Mouse (Mus musculus) midbrain, embryonic 11.5 days (tissue): ENCODE measurements around the gene Alg14. TPM values are rescaled to one million over a fixed set of nuclear protein-coding genes. Genes with fewer than 3 reads are reported as not detected.

Experiments
- ATAC-seq: fragments of 200-750 bp; cut with Nextera tagmentation; 2 replicates; pipeline ENCODE4 v1.8.0; 2017; ENCODE audit warnings: moderate TSS enrichment, moderate library complexity; ENCODE audit not compliant: low FRiP score
- DNase-seq: peaks from one replicate; pipeline ENCODE4 v3.0.0; 2015; ENCODE audit warnings: low spot score; ENCODE audit errors: missing footprints
- H3K27ac ChIP-seq: fragments of 300-500 bp; sonication (generic); 2 replicates; pipeline ENCODE4 v1.5.1; 2014; ENCODE audit warnings: low read depth, low read length
- H3K27me3 ChIP-seq: fragments of 300-500 bp; sonication (generic); 2 replicates; pipeline ENCODE4 v1.6.1; 2014; ENCODE audit warnings: mild to moderate bottlenecking, low read length, moderate library complexity, mixed read lengths; ENCODE audit not compliant: control insufficient read depth, insufficient read depth
- H3K36me3 ChIP-seq: fragments of 300-500 bp; sonication (generic); 2 replicates; pipeline ENCODE4 v1.6.1; 2014; ENCODE audit warnings: mild to moderate bottlenecking, low read length, moderate library complexity, mixed read lengths; ENCODE audit not compliant: control insufficient read depth, insufficient read depth
- H3K4me1 ChIP-seq: fragments of 300-500 bp; sonication (generic); 2 replicates; pipeline ENCODE4 v1.6.1; 2014; ENCODE audit warnings: low read length; ENCODE audit not compliant: control insufficient read depth, insufficient read depth
- H3K4me2 ChIP-seq: fragments of 300-500 bp; sonication (generic); 2 replicates; pipeline ENCODE4 v1.6.1; 2014; ENCODE audit warnings: mild to moderate bottlenecking, moderate library complexity
- H3K4me3 ChIP-seq: fragments of 300-500 bp; sonication (generic); 2 replicates; pipeline ENCODE4 v1.5.1; 2014; ENCODE audit warnings: low read depth, low read length
- H3K9ac ChIP-seq: fragments of 300-500 bp; sonication (generic); 2 replicates; pipeline ENCODE4 v1.6.1; 2014; ENCODE audit warnings: low read length
- H3K9me3 ChIP-seq: fragments of 300-500 bp; sonication (generic); 2 replicates; pipeline ENCODE4 v1.6.1; 2016; ENCODE audit warnings: low read length; ENCODE audit not compliant: control insufficient read depth
- WGBS: fragments of 180-500 bp; shearing (Covaris S2); extraction: QIAGEN DNeasy Blood & Tissue Kit; methylation state at CpG from one replicate; pipeline ENCODE4 v1.1.7; 2014; 5-methylcytosine and 5-hydroxymethylcytosine counted together
- polyA plus RNA-seq: library from polyadenylated mRNA; unstranded; fragments of >200 nt; fragmentation: Nextera tagmentation; extraction: Ambion mirVana; gene quantifications from 2 replicates; pipeline ENCODE4 v1.2.1, GENCODE M21; 2014

Alg14 gene
- polyA plus RNA-seq, 1 experiment from 2014 or later = 38.0 TPM

DNA sequence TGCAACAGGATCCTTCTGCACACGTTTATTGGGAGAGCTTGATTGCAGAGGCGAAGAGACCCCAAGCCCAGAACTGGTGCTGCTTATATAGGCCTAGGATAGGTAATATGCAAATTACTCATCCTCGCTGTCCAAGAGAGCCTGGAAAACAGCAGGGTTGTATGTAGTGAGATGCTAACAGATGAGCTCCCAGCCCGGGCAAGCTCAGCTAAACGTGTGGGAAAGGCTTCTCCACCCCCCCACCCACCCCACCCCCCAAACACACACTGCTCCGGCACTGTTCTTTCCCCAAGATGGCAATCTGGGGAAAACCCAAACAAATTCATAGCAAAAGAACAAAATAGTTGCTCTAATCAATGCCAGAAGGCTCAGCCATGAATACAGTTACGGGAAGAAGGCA, 105.0 kb downstream of the Alg14 start:
- Histone ChIP-seq H3K9ac (no peak overlapping the region), H3K4me2 (no peak overlapping the region), H3K4me1 (no peaks in the 10 kb centered on the region), H3K27ac (no peak overlapping the region), H3K4me3 (no peak overlapping the region), H3K9me3 (no peaks in the 10 kb centered on the region), H3K27me3 (no peaks in the 10 kb centered on the region), H3K36me3 (no peaks in the 10 kb centered on the region)
- DNase-seq = no peak
- no peak for ATAC-seq
- WGBS = 80% methylated on average over 7 of the region's 7 CpGs

DNA sequence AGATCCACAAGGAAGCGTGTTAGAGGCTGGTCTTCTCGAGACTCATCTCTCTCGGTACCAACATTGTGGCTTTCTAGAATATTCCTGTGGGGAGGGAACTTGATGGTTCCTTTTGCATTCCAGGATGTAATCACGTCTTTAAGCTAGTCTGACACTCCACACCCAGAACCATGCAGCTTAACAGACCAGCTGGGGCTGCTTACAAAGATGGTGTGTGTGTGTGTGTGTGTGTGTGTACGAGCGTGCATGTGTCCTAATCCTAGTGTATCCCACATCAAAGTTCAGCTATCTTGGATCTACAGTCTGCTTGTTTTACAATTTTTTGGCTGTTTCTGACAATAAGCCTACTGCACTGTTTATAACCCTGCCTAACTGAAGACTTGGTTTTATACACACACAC, 105.4 kb downstream of the Alg14 start:
- ATAC-seq (no peak), DNase-seq (no peak)
- H3K4me1 ChIP-seq = no peaks in the 10 kb centered on the region
- no peaks in the 10 kb centered on the region for H3K9me3 ChIP-seq
- no peaks in the 10 kb centered on the region for H3K27me3 ChIP-seq
- no peak overlapping the region for H3K9ac ChIP-seq
- no peak overlapping the region for H3K4me2 ChIP-seq
- no peak overlapping the region for H3K4me3 ChIP-seq
- no peak overlapping the region for H3K27ac ChIP-seq
- WGBS = 78% methylated on average over 6 of the region's 6 CpGs
- no peaks in the 10 kb centered on the region for H3K36me3 ChIP-seq

DNA sequence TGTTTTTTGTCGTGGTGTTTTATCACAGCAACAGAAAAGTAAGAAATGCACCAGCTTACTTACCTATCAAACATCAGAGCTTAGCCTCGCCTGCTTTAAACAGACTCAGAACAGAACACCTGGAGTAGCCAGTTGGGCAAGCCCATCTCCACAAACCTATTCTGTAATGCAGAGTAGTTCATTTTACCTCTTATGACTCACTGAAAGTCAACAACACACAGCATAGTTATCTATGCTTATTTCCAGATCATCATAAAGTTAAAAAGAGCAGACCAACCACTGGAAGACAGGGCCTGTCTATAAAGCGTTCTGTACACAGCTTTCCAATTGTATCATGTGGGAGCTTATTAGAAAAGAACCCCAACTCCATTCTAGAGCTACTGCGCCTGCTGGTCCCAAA, 109.8 kb downstream of the Alg14 start:
- Histone ChIP-seq H3K27me3 (no peaks in the 10 kb centered on the region), H3K9ac (no peak overlapping the region), H3K4me1 (no peaks in the 10 kb centered on the region), H3K36me3 (no peaks in the 10 kb centered on the region), H3K9me3 (no peaks in the 10 kb centered on the region), H3K4me2 (no peak overlapping the region), H3K27ac (no peak overlapping the region), H3K4me3 (no peak overlapping the region)
- no peak for ATAC-seq
- DNase-seq = no peak
- WGBS = 84% methylated on average over 4 of the region's 4 CpGs

DNA sequence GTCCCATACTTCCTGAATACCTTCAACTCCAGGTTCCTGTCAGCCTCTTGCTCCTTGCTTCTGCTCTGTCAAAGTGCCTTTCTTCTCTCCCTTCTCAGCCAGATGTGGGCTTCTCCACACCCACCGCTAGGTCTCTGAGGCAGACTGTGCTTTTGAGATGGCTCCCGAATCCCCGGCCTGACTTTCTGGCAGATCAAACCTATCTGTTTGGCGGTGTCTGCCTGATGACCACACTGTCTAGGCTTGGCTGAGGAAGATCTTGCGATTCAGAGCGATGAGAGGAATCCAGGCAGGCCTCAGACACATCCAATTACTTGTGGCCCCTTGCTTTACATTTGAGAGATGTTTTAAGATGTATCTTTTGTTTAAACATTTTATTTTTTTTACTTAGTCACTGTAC, 110.5 kb downstream of the Alg14 start:
- Histone ChIP-seq H3K36me3 (no peaks in the 10 kb centered on the region), H3K9ac (no peak overlapping the region), H3K27ac (no peak overlapping the region), H3K4me3 (no peak overlapping the region), H3K4me1 (no peaks in the 10 kb centered on the region), H3K4me2 (no peak overlapping the region), H3K27me3 (no peaks in the 10 kb centered on the region), H3K9me3 (no peaks in the 10 kb centered on the region)
- ATAC-seq (no peak), DNase-seq (no peak)
- 93% methylated on average over 6 of the region's 6 CpGs for WGBS

DNA sequence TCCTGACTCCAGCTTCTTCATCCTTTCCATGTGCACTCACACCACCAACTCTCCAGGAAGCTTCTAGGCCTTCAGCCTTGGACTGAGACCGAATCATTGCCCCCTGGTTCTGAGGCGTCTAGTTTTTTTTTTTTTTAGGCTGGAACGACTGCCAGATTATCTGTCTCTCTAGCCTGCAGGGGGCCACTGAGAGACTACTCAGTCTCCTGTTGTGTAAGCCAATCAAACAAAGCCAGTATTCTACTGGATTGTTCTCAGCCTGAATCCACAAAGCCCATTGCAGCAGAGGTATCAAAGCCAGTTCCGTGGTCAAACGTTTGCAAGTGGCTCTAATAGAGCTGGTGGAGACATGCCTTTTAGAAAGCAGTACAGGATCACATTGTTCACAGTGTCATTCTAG, 111.9 kb downstream of the Alg14 start:
- H3K4me2 ChIP-seq = no peak overlapping the region
- H3K4me3 ChIP-seq = no peak overlapping the region
- no peaks in the 10 kb centered on the region for H3K27me3 ChIP-seq
- no peaks in the 10 kb centered on the region; the same call in 1 of the 2 replicates for H3K36me3 ChIP-seq
- ATAC-seq (no peak), DNase-seq (no peak)
- H3K9ac ChIP-seq = no peak overlapping the region
- H3K9me3 ChIP-seq = no peaks in the 10 kb centered on the region
- H3K27ac ChIP-seq = no peak overlapping the region
- 18% methylated on average over 5 of the region's 5 CpGs for WGBS
- no peaks in the 10 kb centered on the region for H3K4me1 ChIP-seq

DNA sequence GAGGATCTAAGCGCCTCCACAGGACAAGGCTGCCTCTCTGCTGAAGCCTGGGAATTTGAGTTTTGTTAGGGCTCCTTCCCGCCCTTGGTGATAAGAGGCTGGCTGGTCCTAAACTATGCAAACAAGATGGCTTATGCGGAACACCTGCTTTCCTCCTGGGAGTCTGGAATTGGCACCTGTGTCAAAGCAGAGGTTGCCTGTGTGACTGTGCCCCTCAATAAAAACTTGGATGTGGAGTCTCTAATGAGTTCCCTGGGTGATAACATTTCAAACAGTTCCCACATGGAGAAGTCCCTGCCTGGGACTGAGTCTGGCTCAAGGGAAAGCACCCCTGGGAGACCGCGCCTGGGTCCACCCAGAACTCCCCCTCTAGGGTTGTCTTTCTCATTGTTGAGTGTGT, 113.5 kb downstream of the Alg14 start:
- ATAC-seq (no peak), DNase-seq (no peak)
- H3K27ac ChIP-seq = no peak overlapping the region
- WGBS = 84% methylated on average over 5 of the region's 5 CpGs
- no peak overlapping the region for H3K9ac ChIP-seq
- no peaks in the 10 kb centered on the region; the same call in 1 of the 2 replicates for H3K36me3 ChIP-seq
- no peak overlapping the region for H3K4me2 ChIP-seq
- no peaks in the 10 kb centered on the region for H3K27me3 ChIP-seq
- no peaks in the 10 kb centered on the region for H3K9me3 ChIP-seq
- H3K4me3 ChIP-seq = no peak overlapping the region
- H3K4me1 ChIP-seq = no peaks in the 10 kb centered on the region

DNA sequence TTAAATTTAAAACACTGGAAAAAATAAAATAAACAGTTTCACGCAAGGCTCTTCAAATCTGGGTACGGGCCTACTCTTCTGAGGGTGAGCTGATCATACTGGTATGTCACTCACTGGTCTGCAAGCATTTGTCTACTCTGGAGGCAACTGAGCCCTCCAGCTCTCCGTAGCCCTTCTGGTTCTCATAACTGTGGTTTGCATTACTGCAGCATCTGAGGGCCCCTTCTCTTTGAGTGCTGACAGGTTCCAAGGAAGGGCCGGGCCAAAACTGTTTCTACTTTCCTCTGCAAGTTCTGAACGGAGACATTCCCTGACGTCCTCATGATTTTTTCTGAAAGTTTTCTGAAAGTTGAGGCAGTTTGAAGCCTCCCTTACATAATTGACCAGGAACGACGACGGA, 115.8 kb downstream of the Alg14 start:
- Histone ChIP-seq H3K4me2 (no peak overlapping the region), H3K9ac (no peak overlapping the region), H3K9me3 (no peaks in the 10 kb centered on the region), H3K4me3 (no peak overlapping the region), H3K36me3 (no peaks in the 10 kb centered on the region; the same call in 1 of the 2 replicates), H3K4me1 (no peaks in the 10 kb centered on the region), H3K27ac (no peak overlapping the region), H3K27me3 (no peaks in the 10 kb centered on the region)
- 83% methylated on average over 9 of the region's 9 CpGs for WGBS
- DNase-seq = no peak
- no peak for ATAC-seq

DNA sequence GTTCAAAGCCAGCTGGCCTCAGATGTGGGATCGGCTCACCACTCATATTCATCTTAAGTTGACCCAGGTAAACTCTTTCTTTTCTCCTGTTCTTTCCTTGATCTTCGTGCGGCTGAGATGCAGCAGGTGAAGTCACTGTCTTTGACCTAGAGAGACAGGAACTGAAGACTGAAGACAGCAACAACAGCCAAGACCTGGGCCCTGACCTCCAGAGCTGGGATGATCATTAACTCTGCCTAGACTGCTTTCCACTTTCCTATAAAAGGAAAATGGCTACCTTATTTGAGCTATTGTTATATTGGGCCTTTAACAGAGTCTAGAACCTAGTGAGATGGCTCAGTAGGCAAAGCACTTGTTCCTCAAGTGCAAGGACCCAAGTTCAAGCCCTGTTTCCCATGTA, 116.8 kb downstream of the Alg14 start:
- Histone ChIP-seq H3K4me2 (no peak overlapping the region), H3K36me3 (no peaks in the 10 kb centered on the region; the same call in 1 of the 2 replicates), H3K9ac (no peak overlapping the region), H3K27me3 (no peaks in the 10 kb centered on the region), H3K4me3 (no peak overlapping the region), H3K4me1 (no peaks in the 10 kb centered on the region), H3K27ac (no peak overlapping the region), H3K9me3 (no peaks in the 10 kb centered on the region)
- WGBS = 93% methylated on average over 3 of the region's 3 CpGs
- ATAC-seq (no peak), DNase-seq (no peak)

DNA sequence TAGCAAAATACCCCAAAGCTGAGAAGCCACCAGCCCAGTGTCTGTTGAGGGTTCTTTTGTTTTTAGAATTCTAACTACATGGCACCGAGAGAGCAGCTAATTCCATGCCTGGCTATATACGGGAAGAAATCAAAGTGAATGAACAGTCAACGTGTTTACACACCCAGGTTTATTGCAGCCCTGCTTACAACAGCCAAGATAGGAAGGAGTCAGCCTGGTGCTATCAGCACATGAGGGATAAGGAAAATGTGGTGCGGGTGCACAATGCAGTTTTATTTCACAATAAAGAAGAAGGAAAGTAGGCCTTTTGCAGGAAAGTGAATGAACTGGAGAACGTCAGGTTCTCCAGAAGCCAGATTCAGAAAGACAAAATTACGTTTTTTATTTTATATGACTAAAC, 119.9 kb downstream of the Alg14 start:
- Histone ChIP-seq H3K9me3 (no peaks in the 10 kb centered on the region), H3K4me1 (no peaks in the 10 kb centered on the region), H3K4me3 (no peak overlapping the region), H3K27ac (no peak overlapping the region), H3K9ac (no peak overlapping the region), H3K4me2 (no peak overlapping the region), H3K27me3 (no peaks in the 10 kb centered on the region), H3K36me3 (no peaks in the 10 kb centered on the region; the same call in 1 of the 2 replicates)
- DNase-seq (no peak), ATAC-seq (no peak)
- 88% methylated on average over 6 of the region's 6 CpGs for WGBS
